8 mouse cellular contexts compared by ENCODE assay signal in the genomic region with DNA sequence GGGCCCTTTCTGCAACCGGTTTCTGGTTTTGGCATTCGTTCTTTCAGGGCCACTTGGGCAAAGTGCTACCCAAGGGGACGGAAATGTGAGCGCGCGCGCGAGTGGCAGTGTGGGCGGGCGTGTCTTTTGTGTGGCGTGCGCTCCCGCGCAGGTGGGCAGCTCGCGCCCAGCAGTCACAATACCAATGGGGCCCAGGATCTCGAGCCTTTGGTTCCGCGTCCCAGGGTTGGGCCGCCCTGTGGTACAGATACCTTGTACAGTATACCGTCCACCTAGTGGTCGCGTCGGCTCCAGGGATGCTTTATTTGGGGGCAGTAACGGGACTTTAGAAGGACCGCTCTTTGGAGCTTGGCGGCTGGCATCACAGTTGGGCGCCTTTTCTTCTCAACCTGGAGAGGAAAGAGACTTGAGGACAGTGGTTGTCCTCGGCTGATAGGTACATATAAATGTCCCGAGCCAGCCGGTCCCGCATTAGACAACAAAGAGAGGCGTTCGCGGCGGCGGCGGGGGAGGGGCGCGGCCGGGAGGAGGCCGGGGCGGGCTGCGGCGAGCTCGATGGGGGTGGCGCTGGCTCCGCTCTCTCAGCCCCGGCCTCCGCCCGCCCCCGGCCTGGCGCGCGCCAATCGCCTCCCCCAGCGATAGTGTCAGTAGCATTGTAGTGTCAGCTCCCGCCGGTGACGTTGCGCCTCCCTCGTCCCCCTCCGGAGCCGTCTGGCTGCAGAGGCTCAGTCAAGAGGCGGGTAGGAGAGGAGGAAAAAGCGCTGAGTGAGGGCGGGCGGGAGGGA. TPM values are rescaled to one million over a fixed set of nuclear protein-coding genes. Genes with fewer than 3 reads are reported as not detected.
DNase-seq lines count a peak whose midpoint lies in the region; ATAC-seq lines count a peak whose summit lies in the region.

No protein-coding gene starts in this region.

- DNase-seq in adrenal gland, adult 2 months = peak; percentile 97
- peak; percentile 97 for DNase-seq in embryo, embryonic 10.5 days (ENCODE audit: low spot score)
- peak; percentile 95 for DNase-seq in gastrocnemius, postnatal 14 days
- DNase-seq in intestine, embryonic 14.5 days (ENCODE audit: low spot score) = peak; percentile 97
- DNase-seq in left cerebral cortex, postnatal 25 days (ENCODE audit: low spot score in 2 of 2) = peak; percentile 93 to 97
- peak; percentile 97 for DNase-seq in mesoderm, embryonic 11.5 days (ENCODE audit: low read depth, low spot score)
- DNase-seq in right cerebral cortex, postnatal 25 days = peak; percentile 92
- DNase-seq in yolk sac, embryonic 10.5 days (ENCODE audit: low spot score) = peak; percentile 95

- H3K4me2 ChIP-seq in intestine, embryonic 14.5 days (ENCODE audit: low read length) = peak overlapping the region; percentile 98

- peak; percentile 78 for ATAC-seq in intestine, embryonic 14.5 days (replicated peaks; ENCODE audit: low FRiP score, low TSS enrichment, low read depth)

- peaks cover 17% of the 10 kb centered on the region for H3K4me1 ChIP-seq in intestine, embryonic 14.5 days (replicated peaks; ENCODE audit: control insufficient read depth, insufficient read depth, low read length)

- H3K27ac ChIP-seq in intestine, embryonic 14.5 days (ENCODE audit: low read depth) = peak overlapping the region; percentile 99

- H3K9ac ChIP-seq in intestine, embryonic 14.5 days (ENCODE audit: low read length) = peak overlapping the region; percentile 98

- intact Hi-C loops in gastrocnemius, postnatal 14 days (cut with DNase I; ENCODE audit: low total_unique reads) = loop anchor here (10.0 kb wide), 1 partner anchor 688 kb away; no protein-coding TSS in a partner anchor
- intact Hi-C loops in left cerebral cortex, postnatal 25 days (cut with DNase I) = loop anchor here (1.0 to 2.0 kb wide), 10 partner anchors 48 to 684 kb away; no protein-coding TSS in a partner anchor

- peak overlapping the region; percentile 92 for H3K4me3 ChIP-seq in intestine, embryonic 14.5 days (ENCODE audit: low read depth, low read length)

- peaks cover 14% of the 10 kb centered on the region; the same call in 1 of the 2 replicates for H3K36me3 ChIP-seq in intestine, embryonic 14.5 days (ENCODE audit: control insufficient read depth, insufficient read depth, low read length)

- H3K9me3 ChIP-seq in intestine, embryonic 14.5 days (ENCODE audit: control insufficient read depth, low read length) = no peaks in the 10 kb centered on the region

- 1% methylated on average over 55 of the region's 68 CpGs for WGBS in intestine, embryonic 14.5 days

- H3K27me3 ChIP-seq in intestine, embryonic 14.5 days (replicated peaks; ENCODE audit: control insufficient read depth, insufficient read depth, low read length) = no peaks in the 10 kb centered on the region

RNA-seq across cellular contexts. Expression of a gene that starts 0.5 kb away (rescaled TPM):
- 1 to 10 TPM; 1.2 to 1.8 TPM for total RNA-seq in adrenal gland, adult 2 months (2021)
- 5.3 and 7.4 TPM in 2 replicates for polyA plus RNA-seq in adrenal gland, adult 2 months (2012; rRNA removed)
- total RNA-seq in gastrocnemius, postnatal 14 days (2021) = 1 to 10 TPM; 3.3 to 4.2 TPM
- polyA plus RNA-seq in intestine, embryonic 14.5 days (2014; fragmentation: Nextera tagmentation; extraction: Ambion mirVana) = 11.8 and 14.1 TPM in 2 replicates
- 10 to 100 TPM; 23.3 to 29.2 TPM for total RNA-seq in left cerebral cortex, postnatal 25 days (2021)

Comparison
In these comparisons a context has a peak if more than half of its experiments do, and no peak if none do; other contexts are left out.
1. Peak in every context shown above with its lines: DNase-seq, ATAC-seq, H3K4me3 ChIP-seq and H3K27ac ChIP-seq.
2. RNA of a gene that starts 0.5 kb away (total RNA-seq): 23.3 to 29.2 TPM in left cerebral cortex, postnatal 25 days; 3.3 to 4.2 TPM in gastrocnemius, postnatal 14 days and 1.2 to 1.8 TPM in adrenal gland, adult 2 months; every median in the first group is over 4 times any median in the second.